Mouse (Mus musculus): Measurements from ENCODE around the gene Cfap43. TPM values are rescaled to one million over a fixed set of nuclear protein-coding genes. Genes with fewer than 3 reads are reported as not detected.

Cfap43 gene
- polyA plus RNA-seq, 1 experiment from 2014 or later, result 0.11 TPM

- Histone ChIP-seq H3K36me3 (ENCODE audit: control insufficient read depth, insufficient read depth, low read length) (no peaks in the 10 kb centered on the region), H3K27ac (ENCODE audit: low read depth) (no peak overlapping the region), H3K4me2 (ENCODE audit: low read length) (no peak overlapping the region), H3K9me3 (ENCODE audit: control insufficient read depth, low read length) (no peaks in the 10 kb centered on the region), H3K4me3 (ENCODE audit: low read depth, low read length) (no peak overlapping the region), H3K4me1 (replicated peaks; ENCODE audit: control insufficient read depth, insufficient read depth, low read length) (peaks cover 6% of the 10 kb centered on the region; the same call in 1 of the 2 replicates), H3K9ac (ENCODE audit: low read length) (no peak overlapping the region), H3K27me3 (replicated peaks; ENCODE audit: control insufficient read depth, insufficient read depth, low read length) (peaks cover 12% of the 10 kb centered on the region)
- ATAC-seq (replicated peaks; ENCODE audit: low FRiP score, low TSS enrichment, low read depth) (no peak), DNase-seq (ENCODE audit: low spot score) (no peak)
- 84% methylated on average over 11 of the region's 11 CpGs for WGBS
Observed at GRCm38 (mm10) chr19:47936490-47936889, 17.4 kb upstream of the Cfap43 start.

- Histone ChIP-seq H3K4me2 (ENCODE audit: low read length) (no peak overlapping the region), H3K27me3 (replicated peaks; ENCODE audit: control insufficient read depth, insufficient read depth, low read length) (peaks cover 12% of the 10 kb centered on the region), H3K4me3 (ENCODE audit: low read depth, low read length) (no peak overlapping the region), H3K9me3 (ENCODE audit: control insufficient read depth, low read length) (no peaks in the 10 kb centered on the region), H3K4me1 (replicated peaks; ENCODE audit: control insufficient read depth, insufficient read depth, low read length) (peaks cover 6% of the 10 kb centered on the region; the same call in 1 of the 2 replicates), H3K27ac (ENCODE audit: low read depth) (no peak overlapping the region), H3K9ac (ENCODE audit: low read length) (no peak overlapping the region), H3K36me3 (ENCODE audit: control insufficient read depth, insufficient read depth, low read length) (no peaks in the 10 kb centered on the region)
- ATAC-seq (replicated peaks; ENCODE audit: low FRiP score, low TSS enrichment, low read depth) (no peak), DNase-seq (ENCODE audit: low spot score) (no peak)
- 81% methylated on average over 6 of the region's 6 CpGs for WGBS
Observed at GRCm38 (mm10) chr19:47935530-47935929, 16.4 kb upstream of the Cfap43 start.

- Histone ChIP-seq H3K36me3 (ENCODE audit: control insufficient read depth, insufficient read depth, low read length) (no peaks in the 10 kb centered on the region), H3K27ac (ENCODE audit: low read depth) (no peak overlapping the region), H3K4me1 (replicated peaks; ENCODE audit: control insufficient read depth, insufficient read depth, low read length) (peaks cover 6% of the 10 kb centered on the region; the same call in 1 of the 2 replicates), H3K27me3 (replicated peaks; ENCODE audit: control insufficient read depth, insufficient read depth, low read length) (peaks cover 9% of the 10 kb centered on the region), H3K9me3 (ENCODE audit: control insufficient read depth, low read length) (no peaks in the 10 kb centered on the region), H3K4me2 (ENCODE audit: low read length) (no peak overlapping the region), H3K9ac (ENCODE audit: low read length) (no peak overlapping the region), H3K4me3 (ENCODE audit: low read depth, low read length) (no peak overlapping the region)
- DNase-seq (ENCODE audit: low spot score), result no peak
- no peak for ATAC-seq (replicated peaks; ENCODE audit: low FRiP score, low TSS enrichment, low read depth)
- 63% methylated on average over 16 of the region's 16 CpGs for WGBS
Observed at GRCm38 (mm10) chr19:47934636-47935238, 15.7 kb upstream of the Cfap43 start.

GRCm38 (mm10) chr19:47934146-47934545, 15.1 kb upstream of the Cfap43 start:
- Histone ChIP-seq H3K9me3 (ENCODE audit: control insufficient read depth, low read length) (no peaks in the 10 kb centered on the region), H3K4me2 (ENCODE audit: low read length) (no peak overlapping the region), H3K4me1 (replicated peaks; ENCODE audit: control insufficient read depth, insufficient read depth, low read length) (peaks cover 6% of the 10 kb centered on the region; the same call in 1 of the 2 replicates), H3K9ac (ENCODE audit: low read length) (no peak overlapping the region), H3K36me3 (ENCODE audit: control insufficient read depth, insufficient read depth, low read length) (no peaks in the 10 kb centered on the region), H3K4me3 (ENCODE audit: low read depth, low read length) (no peak overlapping the region), H3K27ac (ENCODE audit: low read depth) (no peak overlapping the region), H3K27me3 (replicated peaks; ENCODE audit: control insufficient read depth, insufficient read depth, low read length) (peaks cover 9% of the 10 kb centered on the region)
- ATAC-seq (replicated peaks; ENCODE audit: low FRiP score, low TSS enrichment, low read depth) (no peak), DNase-seq (ENCODE audit: low spot score) (no peak)
- 96% methylated on average over 8 of the region's 8 CpGs for WGBS

- H3K4me3 ChIP-seq (ENCODE audit: low read depth, low read length), result no peak overlapping the region
- H3K36me3 ChIP-seq (ENCODE audit: control insufficient read depth, insufficient read depth, low read length), result no peaks in the 10 kb centered on the region
- ATAC-seq (replicated peaks; ENCODE audit: low FRiP score, low TSS enrichment, low read depth) (peak; percentile 57), DNase-seq (ENCODE audit: low spot score) (no peak)
- H3K4me1 ChIP-seq (replicated peaks; ENCODE audit: control insufficient read depth, insufficient read depth, low read length), result no peaks in the 10 kb centered on the region
- H3K27ac ChIP-seq (ENCODE audit: low read depth), result no peak overlapping the region
- H3K4me2 ChIP-seq (ENCODE audit: low read length), result no peak overlapping the region
- no peaks in the 10 kb centered on the region for H3K27me3 ChIP-seq (replicated peaks; ENCODE audit: control insufficient read depth, insufficient read depth, low read length)
- H3K9ac ChIP-seq (ENCODE audit: low read length), result no peak overlapping the region
- H3K9me3 ChIP-seq (ENCODE audit: control insufficient read depth, low read length), result no peaks in the 10 kb centered on the region
- 43% methylated on average over 7 of the region's 7 CpGs for WGBS
Observed at GRCm38 (mm10) chr19:47931982-47932638, 13.0 kb upstream of the Cfap43 start.

- 66% methylated on average over 4 of the region's 4 CpGs for WGBS
- no peaks in the 10 kb centered on the region for H3K9me3 ChIP-seq (ENCODE audit: control insufficient read depth, low read length)
- H3K4me2 ChIP-seq (ENCODE audit: low read length), result no peak overlapping the region
- H3K9ac ChIP-seq (ENCODE audit: low read length), result no peak overlapping the region
- H3K27me3 ChIP-seq (replicated peaks; ENCODE audit: control insufficient read depth, insufficient read depth, low read length), result no peaks in the 10 kb centered on the region
- DNase-seq (ENCODE audit: low spot score) (no peak), ATAC-seq (replicated peaks; ENCODE audit: low FRiP score, low TSS enrichment, low read depth) (no peak)
- no peaks in the 10 kb centered on the region for H3K4me1 ChIP-seq (replicated peaks; ENCODE audit: control insufficient read depth, insufficient read depth, low read length)
- no peak overlapping the region for H3K4me3 ChIP-seq (ENCODE audit: low read depth, low read length)
- no peak overlapping the region for H3K27ac ChIP-seq (ENCODE audit: low read depth)
- H3K36me3 ChIP-seq (ENCODE audit: control insufficient read depth, insufficient read depth, low read length), result no peaks in the 10 kb centered on the region
Observed at GRCm38 (mm10) chr19:47929043-47929442, 10.0 kb upstream of the Cfap43 start.

GRCm38 (mm10) chr19:47927032-47927431, 7.9 kb upstream of the Cfap43 start:
- ATAC-seq (replicated peaks; ENCODE audit: low FRiP score, low TSS enrichment, low read depth), result no peak
- no peak for DNase-seq (ENCODE audit: low spot score)
- WGBS, result 87% methylated on average over 2 of the region's 2 CpGs

GRCm38 (mm10) chr19:47925819-47926218, 6.7 kb upstream of the Cfap43 start:
- no peaks in the 10 kb centered on the region for H3K36me3 ChIP-seq (ENCODE audit: control insufficient read depth, insufficient read depth, low read length)
- no peaks in the 10 kb centered on the region for H3K9me3 ChIP-seq (ENCODE audit: control insufficient read depth, low read length)
- H3K9ac ChIP-seq (ENCODE audit: low read length), result no peak overlapping the region
- DNase-seq (ENCODE audit: low spot score), result no peak
- no peak for ATAC-seq (replicated peaks; ENCODE audit: low FRiP score, low TSS enrichment, low read depth)
- 75% methylated on average over 7 of the region's 7 CpGs for WGBS
- no peaks in the 10 kb centered on the region for H3K4me1 ChIP-seq (replicated peaks; ENCODE audit: control insufficient read depth, insufficient read depth, low read length)
- H3K4me3 ChIP-seq (ENCODE audit: low read depth, low read length), result no peak overlapping the region
- no peak overlapping the region for H3K27ac ChIP-seq (ENCODE audit: low read depth)
- no peaks in the 10 kb centered on the region for H3K27me3 ChIP-seq (replicated peaks; ENCODE audit: control insufficient read depth, insufficient read depth, low read length)
- no peak overlapping the region for H3K4me2 ChIP-seq (ENCODE audit: low read length)

More at GRCm38 (mm10) chr19:47927032-47927431, 7.9 kb upstream of the Cfap43 start:
- no peak overlapping the region for H3K4me3 ChIP-seq (ENCODE audit: low read depth, low read length)
- H3K4me2 ChIP-seq (ENCODE audit: low read length), result no peak overlapping the region
- no peaks in the 10 kb centered on the region for H3K9me3 ChIP-seq (ENCODE audit: control insufficient read depth, low read length)
- no peaks in the 10 kb centered on the region for H3K36me3 ChIP-seq (ENCODE audit: control insufficient read depth, insufficient read depth, low read length)
- H3K4me1 ChIP-seq (replicated peaks; ENCODE audit: control insufficient read depth, insufficient read depth, low read length), result no peaks in the 10 kb centered on the region
- no peaks in the 10 kb centered on the region for H3K27me3 ChIP-seq (replicated peaks; ENCODE audit: control insufficient read depth, insufficient read depth, low read length)
- no peak overlapping the region for H3K9ac ChIP-seq (ENCODE audit: low read length)
- H3K27ac ChIP-seq (ENCODE audit: low read depth), result no peak overlapping the region

GRCm38 (mm10) chr19:47919966-47920375, 884 bp upstream of the Cfap43 start:
- Histone ChIP-seq H3K4me3 (ENCODE audit: low read depth, low read length) (peak overlapping the region; percentile 85), H3K9me3 (ENCODE audit: control insufficient read depth, low read length) (no peaks in the 10 kb centered on the region), H3K36me3 (ENCODE audit: control insufficient read depth, insufficient read depth, low read length) (no peaks in the 10 kb centered on the region), H3K4me1 (replicated peaks; ENCODE audit: control insufficient read depth, insufficient read depth, low read length) (peaks cover 21% of the 10 kb centered on the region), H3K27ac (ENCODE audit: low read depth) (peak overlapping the region; percentile 97), H3K4me2 (ENCODE audit: low read length) (peak overlapping the region; percentile 62), H3K9ac (ENCODE audit: low read length) (peak overlapping the region; percentile 79), H3K27me3 (replicated peaks; ENCODE audit: control insufficient read depth, insufficient read depth, low read length) (no peaks in the 10 kb centered on the region)
- peak; percentile 80 for DNase-seq (ENCODE audit: low spot score)
- WGBS, result 1% methylated on average over 8 of the region's 8 CpGs
- no peak for ATAC-seq (replicated peaks; ENCODE audit: low FRiP score, low TSS enrichment, low read depth)

Measured in intestine, embryonic 14.5 days (tissue).